Mouse (Mus musculus) layer of hippocampus, postnatal 14 days (tissue): ENCODE data around the gene Pfn4. TPM values are rescaled to one million over a fixed set of nuclear protein-coding genes. Genes with fewer than 3 reads are reported as not detected.
"Not testable (repeated sequence)": the region's sequence is repeated elsewhere in the genome, so short reads cannot be mapped to it uniquely, and the experiment has no call there.

Experiments used
- DNase-seq, 2 experiments: peaks; one replicate each; pipeline ENCODE4 v3.0.0; 2021 to 2022; ENCODE audit warnings: low spot score in 2 of 2, mixed read lengths in 1 of 2
- total RNA-seq, 2 experiments: library from RNA; stranded (reverse); gene quantifications; 2 replicates each; pipeline ENCODE4 v1.2.3; 2021

Pfn4 gene
- total RNA-seq, 2 experiments from 2014 or later: 12.4 to 12.6 TPM

DNA sequence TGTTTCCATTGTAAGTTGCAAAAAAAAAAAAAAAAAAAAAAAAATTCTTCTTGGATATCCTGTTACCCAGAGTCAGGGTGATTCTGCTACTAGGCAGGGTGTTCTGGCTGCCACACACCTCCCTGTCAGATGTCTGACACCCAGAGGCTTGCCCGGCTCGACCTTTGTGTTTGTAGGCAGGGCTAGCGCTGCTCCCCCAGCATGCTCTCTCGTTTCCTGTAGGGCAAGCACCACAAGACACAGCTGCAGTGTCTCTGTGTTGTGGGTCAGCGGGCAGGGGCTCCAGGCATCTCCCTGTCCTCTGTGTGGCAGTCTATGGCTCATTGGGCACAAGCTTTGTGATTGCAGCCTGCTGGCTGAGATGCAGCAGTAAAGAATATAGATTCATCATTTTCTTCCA lies 14.8 kb downstream of the Pfn4 start:
- no peak for DNase-seq

DNA sequence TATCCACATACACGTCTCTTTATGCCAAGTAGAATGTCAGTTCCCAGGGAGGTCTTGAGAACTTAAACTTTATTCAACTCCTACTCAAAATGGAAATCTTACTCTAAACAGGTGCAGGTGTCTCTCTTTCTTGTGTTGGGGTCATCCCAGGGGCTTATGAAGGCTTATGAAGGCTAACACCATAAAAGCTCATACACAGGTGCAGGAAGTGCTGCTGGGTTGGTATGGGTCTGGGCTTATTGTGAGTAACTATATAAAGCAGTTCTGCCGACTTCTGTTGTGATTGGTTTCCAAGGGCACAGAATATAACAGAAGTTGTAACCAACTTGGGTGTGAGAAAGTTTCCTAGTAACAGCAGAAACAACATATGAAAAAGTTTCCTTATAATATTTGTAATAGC lies 15.6 kb downstream of the Pfn4 start:
- no peak for DNase-seq

DNA sequence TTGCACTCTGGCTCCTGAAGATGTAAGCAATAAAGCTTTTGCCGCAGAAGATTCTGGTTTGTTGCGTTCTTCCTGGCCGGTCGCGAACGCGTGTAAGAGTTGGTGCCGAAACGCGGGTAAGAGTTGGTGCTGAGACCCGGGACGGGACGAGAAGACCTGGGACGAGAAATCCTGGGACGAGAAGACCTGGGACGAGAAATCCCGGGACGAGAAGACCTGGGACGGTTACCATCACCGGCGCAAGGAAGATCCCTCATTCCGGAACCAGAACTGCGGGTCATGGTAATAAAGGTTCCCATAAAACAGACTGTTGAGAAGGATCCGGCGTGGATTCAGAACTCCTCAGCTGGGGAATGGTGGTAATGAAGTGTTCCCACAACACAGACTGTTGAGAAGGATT lies 19.3 kb downstream of the Pfn4 start:
- not testable (repeated sequence) for DNase-seq

DNA sequence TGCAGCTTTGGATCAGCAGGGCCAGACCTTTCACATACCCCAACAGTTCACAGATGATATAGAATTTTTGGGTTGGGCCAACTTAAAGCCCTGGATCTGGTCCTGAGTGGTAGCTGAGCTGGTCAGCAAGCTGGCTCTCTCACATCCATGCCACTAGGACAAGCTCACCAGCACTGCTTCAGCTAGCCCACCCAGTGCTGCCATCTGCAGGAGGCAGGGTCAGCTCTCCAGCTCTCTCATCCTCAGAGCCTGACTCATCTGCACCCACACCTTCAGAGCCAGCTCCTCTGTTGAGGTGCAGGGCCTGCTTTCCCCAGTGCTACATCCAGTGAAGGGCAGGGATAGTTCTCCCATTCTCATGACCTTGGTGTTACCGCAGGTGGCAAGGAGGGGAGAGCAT lies 24.9 kb downstream of the Pfn4 start:
- DNase-seq: no peak

DNA sequence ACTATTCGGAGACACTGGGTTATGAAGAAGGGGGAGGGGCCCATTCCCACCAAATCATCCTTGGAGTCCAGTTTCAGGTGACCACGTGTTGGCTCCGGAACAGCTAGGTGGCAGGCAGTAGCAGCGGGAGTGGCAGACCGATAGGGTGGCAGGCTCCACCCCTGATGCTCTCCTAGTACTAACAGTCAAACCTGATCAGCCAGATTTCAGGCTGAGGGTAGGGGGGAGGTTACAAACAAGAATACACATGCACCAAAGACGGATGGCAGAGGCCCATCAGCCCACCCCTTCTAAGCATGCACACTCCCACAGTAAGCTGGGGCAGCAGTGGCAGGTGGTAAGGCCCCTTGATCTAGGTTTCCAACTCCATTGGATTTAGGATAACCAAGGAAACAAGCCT lies 28.6 kb downstream of the Pfn4 start:
- DNase-seq: not testable (repeated sequence)

DNA sequence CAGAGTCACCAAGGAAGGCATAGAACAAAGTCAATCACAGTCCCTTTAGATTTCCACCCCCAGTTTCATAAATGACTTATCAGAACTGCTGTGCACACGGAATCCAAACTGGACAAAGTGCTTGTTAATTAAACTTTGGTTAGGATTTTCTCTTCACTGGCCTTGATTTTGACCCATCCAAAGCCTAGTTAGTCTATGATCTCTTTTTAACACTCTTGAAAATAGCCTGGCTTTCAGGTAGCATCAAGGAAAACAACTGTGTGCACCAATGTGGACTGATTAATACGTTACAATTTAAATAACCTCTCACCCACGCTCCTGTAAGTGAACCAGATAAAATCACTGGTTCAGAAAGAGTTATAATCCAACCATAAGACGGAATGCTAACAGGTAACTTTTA lies 42.2 kb downstream of the Pfn4 start:
- no peak for DNase-seq

DNA sequence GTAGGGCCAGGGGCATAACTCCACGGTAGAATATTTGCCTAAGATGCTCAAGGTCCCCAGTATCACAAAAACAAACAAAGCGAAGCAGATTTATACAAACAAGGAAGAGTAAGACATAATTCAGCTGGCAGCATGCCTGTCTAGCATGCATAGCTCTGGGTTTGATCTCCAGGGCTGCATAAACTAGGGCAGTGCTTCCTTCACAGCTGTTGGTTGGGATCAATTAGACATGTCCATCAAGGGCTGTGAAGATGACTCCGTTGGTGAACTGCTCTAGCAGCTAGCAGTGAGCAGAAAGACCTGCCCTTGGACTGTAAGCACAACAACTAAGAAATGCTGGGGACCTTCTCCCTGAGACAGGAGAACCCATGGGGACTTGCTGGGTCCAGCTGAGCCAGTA lies 42.9 kb downstream of the Pfn4 start:
- DNase-seq: no peak

DNA sequence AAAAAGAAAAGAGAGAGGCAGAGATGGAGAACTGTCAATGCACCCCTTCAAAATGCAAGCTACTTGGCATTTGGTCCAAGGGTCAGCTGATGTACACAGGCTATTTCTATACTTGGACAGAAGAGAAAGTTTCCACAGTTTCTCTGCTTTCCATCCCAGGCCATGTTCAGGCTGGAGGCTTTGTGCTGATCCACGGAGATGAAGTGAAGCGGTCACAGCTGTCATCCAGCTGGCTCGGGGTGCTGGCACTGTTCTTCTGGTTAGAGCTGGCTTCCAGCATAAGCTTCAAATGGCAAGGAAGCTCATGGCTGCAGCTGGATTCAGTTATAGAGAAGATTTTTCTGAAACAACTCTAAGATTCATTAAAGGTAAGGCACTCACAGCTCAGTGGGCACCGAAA lies 44.8 kb downstream of the Pfn4 start:
- no peak for DNase-seq

DNA sequence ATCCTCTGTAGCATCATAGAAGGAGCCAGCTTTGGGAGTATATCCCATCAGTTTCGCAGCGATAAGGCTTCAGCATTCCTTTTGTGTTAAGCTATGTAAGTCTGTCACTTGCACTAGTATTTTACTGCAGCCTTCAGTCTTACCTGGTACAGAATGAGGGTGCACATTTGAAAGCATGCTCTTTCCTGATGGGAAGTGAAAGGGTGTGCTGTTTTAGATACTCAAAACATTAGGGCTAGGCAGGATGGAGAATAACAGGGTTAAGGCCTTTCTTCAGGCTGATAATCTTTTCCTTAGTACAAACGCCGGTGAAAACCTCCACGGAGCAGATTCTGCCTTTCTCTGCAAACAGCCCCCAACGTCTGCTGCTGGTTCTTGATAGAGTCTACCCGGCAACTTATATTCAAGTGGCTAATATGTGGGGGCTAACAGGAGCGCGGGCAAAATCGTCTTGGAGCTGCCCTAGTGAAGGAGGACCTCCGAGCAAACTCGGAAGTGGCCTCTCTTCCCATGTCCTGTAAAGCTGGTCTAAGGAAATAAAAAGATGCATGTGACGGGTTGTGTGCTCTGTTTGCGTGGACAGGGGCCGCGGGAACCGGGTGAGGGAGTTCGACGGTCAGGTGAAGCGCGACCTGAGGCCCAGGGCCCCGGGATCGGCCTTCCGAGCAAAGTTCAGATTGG lies 48.0 kb downstream of the Pfn4 start:
- DNase-seq: no peak

DNA sequence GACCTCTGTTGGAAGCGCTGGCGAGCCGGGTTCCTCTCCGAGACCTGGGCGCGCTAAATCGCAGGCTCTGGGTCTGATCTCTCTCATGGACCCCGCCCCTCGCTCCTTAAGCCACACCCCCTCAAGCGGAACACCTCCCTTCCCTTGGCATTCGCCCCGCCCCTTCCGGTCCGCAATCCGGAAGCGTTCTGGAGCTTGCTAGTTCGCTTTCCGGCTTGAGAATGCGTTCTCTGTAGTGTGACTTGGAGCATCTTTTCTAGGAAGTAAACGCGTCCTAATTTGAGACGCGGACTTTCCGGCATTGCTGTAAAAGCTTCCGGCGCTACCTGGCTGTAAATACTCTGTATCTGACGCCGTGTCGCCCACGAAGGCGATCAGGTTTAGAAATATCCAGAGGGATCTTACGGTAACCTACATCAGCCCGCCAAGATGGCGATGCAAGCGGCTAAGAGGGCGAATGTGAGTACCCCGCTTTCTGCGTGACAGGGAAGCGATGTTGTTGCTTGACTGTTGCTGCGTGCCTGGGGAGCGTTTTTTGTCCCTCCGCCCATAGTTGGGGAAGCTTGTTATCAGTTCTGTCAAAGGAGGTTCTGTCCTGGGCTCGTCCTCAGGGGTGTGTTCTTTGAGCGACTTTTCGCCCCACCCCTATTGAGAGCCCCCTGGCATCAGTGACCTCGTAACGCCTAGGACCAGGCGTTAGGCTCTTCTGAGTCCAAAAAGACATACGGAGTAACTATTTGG lies 48.7 kb downstream of the Pfn4 start, which contains the start of gene Sf3b6:
Gene Sf3b6, plus strand, starts transcription at position 184 of the 741 bp plus-strand sequence.
- DNase-seq: peak; percentile 95 to 98

DNA sequence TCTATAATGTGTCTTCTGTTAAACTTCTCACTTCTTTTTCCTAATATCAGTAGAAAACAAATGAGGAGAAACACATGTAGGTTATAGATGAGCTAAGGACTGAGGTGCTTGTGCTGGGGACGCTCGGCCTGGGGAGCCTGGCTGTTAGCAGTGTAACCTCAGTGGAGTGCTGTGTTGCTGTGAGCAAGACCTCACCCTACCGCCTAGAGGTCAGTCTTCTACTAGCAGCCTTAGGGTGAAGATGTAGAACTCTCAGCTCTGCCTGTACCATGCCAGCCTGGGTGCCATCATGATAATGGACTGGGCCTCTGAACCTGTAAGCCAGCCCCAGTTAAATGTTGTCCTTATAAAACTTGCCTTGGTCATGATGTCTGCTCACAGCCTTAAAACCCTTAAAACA lies 58.4 kb downstream of the Pfn4 start:
- no peak for DNase-seq

Other genes with a start within 250 kb of the Pfn4 start
- 10 to 100 TPM; 77.7 to 78.0 TPM for gene Itsn2, start 176.4 kb upstream of the Pfn4 start, total RNA-seq
- gene Gm3625, start 176.1 kb upstream of the Pfn4 start, total RNA-seq: not detected
- gene Fam228a, start 30.6 kb upstream of the Pfn4 start, total RNA-seq: 1 to 10 TPM; 2.3 to 3.1 TPM
- 10 to 100 TPM; 21.4 to 22.6 TPM for gene Fam228b, start 245 bp downstream of the Pfn4 start, total RNA-seq
- gene Sf3b6, start 48.5 kb downstream of the Pfn4 start, total RNA-seq: 10 to 100 TPM; 79.2 to 84.6 TPM
- gene Fkbp1b, start 72.6 kb downstream of the Pfn4 start, total RNA-seq: 100 to 1,000 TPM; 106 to 107 TPM
- 10 to 100 TPM; 11.9 to 12.0 TPM for gene Wdcp, start 74.3 kb downstream of the Pfn4 start, total RNA-seq
- gene Mfsd2b, start 105.3 kb downstream of the Pfn4 start, total RNA-seq: under 1 TPM; 0.41 to 0.52 TPM
- 10 to 100 TPM; 43.2 to 49.6 TPM for gene Ubxn2a, start 138.7 kb downstream of the Pfn4 start, total RNA-seq
- 10 to 100 TPM; 26.1 to 29.2 TPM for gene Atad2b, start 148.3 kb downstream of the Pfn4 start, total RNA-seq